16 mouse cellular contexts compared by ENCODE assay signal in genomic region chr15:40037266-40037665, GRCm38 (mm10).
A peak's percentile ranks its signal among the peaks of the same experiment; 100 is the strongest.
DNase-seq lines count a peak whose midpoint lies in the region; ATAC-seq and TF ChIP-seq lines count a peak whose summit lies in the region.
"Had no signal": no experiment of that assay in that cellular context is flagged by ENCODE, and none has a peak within 500 bp of the region (broad histone marks: within the 10 kb centered on the region; RNA-seq: fewer than 3 reads in every experiment).

No protein-coding gene starts in this region.

- ATAC-seq in heart, embryonic 12.5 days (ENCODE audit: insufficient number of reproducible peaks, low FRiP score): no peak
- ATAC-seq: lung, postnatal 0 days; midbrain, embryonic 15.5 days had no signal

- TF ChIP-seq EP300 in MEL (IDR thresholded peaks at IDR 0.05; ENCODE audit: low read depth in 1 of 2, low read length in 2 of 2): no peak

- DNase-seq in heart, adult 18-20 months: no peak
- DNase-seq in MEL (ENCODE audit: low read depth, low spot score): peak; percentile 59
- peak; percentile 58 to 71 for DNase-seq in frontal cortex, postnatal 36 days (ENCODE audit: low spot score in 2 of 2)
- peak; percentile 68 to 69 for DNase-seq in right cerebral cortex, adult 2 months (ENCODE audit: low spot score in 2 of 2)
- DNase-seq in forebrain, embryonic 10.5 days (ENCODE audit: extremely low spot score, low spot score): no peak
- DNase-seq in lung, adult 2 months: no peak
- no peak for DNase-seq in gastrocnemius, postnatal 14 days
- DNase-seq: cerebellum, adult 18-20 months; gastrocnemius, adult 2 months; kidney, adult 9 months; thymus, postnatal 25 days had no signal

- H3K4me1 ChIP-seq in heart, embryonic 12.5 days (replicated peaks): peaks cover 21% of the 10 kb centered on the region
- H3K4me1 ChIP-seq in MEL (ENCODE audit: control insufficient read depth in 1 of 2, insufficient read depth in 2 of 2, low read length in 2 of 2): 0 out of 4 replicates have a peak, but pooled peaks cover 0 to 1% of the 10 kb centered on the region in 2 experiments
- H3K4me1 ChIP-seq in forebrain, embryonic 10.5 days: no peaks in the 10 kb centered on the region
- H3K4me1 ChIP-seq in lung, adult 2 months (ENCODE audit: control insufficient read depth, insufficient read depth, low read length): no peaks in the 10 kb centered on the region
- H3K4me1 ChIP-seq: embryonic facial prominence, embryonic 12.5 days; midbrain, embryonic 15.5 days had no signal

- intact Hi-C loops in gastrocnemius, postnatal 14 days (cut with DNase I; ENCODE audit: low total_unique reads): no loop called here

- no peak for TF ChIP-seq POLR2A in MEL (IDR thresholded peaks at IDR 0.05; ENCODE audit: control insufficient read depth in 1 of 2, insufficient read depth in 1 of 2, low read depth in 1 of 2, low read length in 2 of 2, poor library complexity in 1 of 2)
- TF ChIP-seq POLR2A in lung, adult 2 months (IDR thresholded peaks at IDR 0.05; ENCODE audit: borderline replicate concordance, extremely low read depth, low read depth, low read length): no peak

- H3K9ac ChIP-seq in heart, embryonic 12.5 days: no peak overlapping the region
- H3K9ac ChIP-seq in MEL (ENCODE audit: control insufficient read depth, low read depth, low read length, poor library complexity, severe bottlenecking): no peak overlapping the region
- H3K9ac ChIP-seq: embryonic facial prominence, embryonic 12.5 days; midbrain, embryonic 15.5 days had no signal

- no peaks in the 10 kb centered on the region for H3K79me2 ChIP-seq in MEL (ENCODE audit: control insufficient read depth, insufficient read depth, low read length, poor library complexity)

- no peak overlapping the region for H3K27ac ChIP-seq in heart, embryonic 12.5 days (ENCODE audit: poor library complexity, severe bottlenecking)
- H3K27ac ChIP-seq in MEL (ENCODE audit: control insufficient read depth, low read depth, low read length): no peak overlapping the region
- no peak overlapping the region for H3K27ac ChIP-seq in forebrain, embryonic 10.5 days
- H3K27ac ChIP-seq: embryonic facial prominence, embryonic 12.5 days; gastrocnemius, adult 2 months; midbrain, embryonic 15.5 days had no signal

- no peak overlapping the region for H3K4me3 ChIP-seq in heart, embryonic 12.5 days
- no peak overlapping the region; a peak in 1 of 4 replicates for H3K4me3 ChIP-seq in MEL (ENCODE audit: control insufficient read depth in 1 of 2, insufficient read depth in 1 of 2, low read depth in 2 of 2, low read length in 2 of 2)
- H3K4me3 ChIP-seq in forebrain, embryonic 10.5 days: no peak overlapping the region
- H3K4me3 ChIP-seq in lung, adult 2 months (replicated peaks; ENCODE audit: extremely low read depth, low read depth, low read length): no peak overlapping the region
- H3K4me3 ChIP-seq: embryonic facial prominence, embryonic 12.5 days; gastrocnemius, adult 2 months; midbrain, embryonic 15.5 days had no signal

- WGBS in heart, embryonic 12.5 days: 15% methylated on average over 7 of the region's 7 CpGs
- 79% methylated on average over 7 of the region's 7 CpGs for WGBS in forebrain, embryonic 10.5 days
- WGBS in lung, adult 2 months: 49% methylated on average over 7 of the region's 7 CpGs

- H3K27me3 ChIP-seq in heart, embryonic 12.5 days (replicated peaks): no peaks in the 10 kb centered on the region
- no peaks in the 10 kb centered on the region; a peak in 1 of 4 replicates for H3K27me3 ChIP-seq in MEL (ENCODE audit: control insufficient read depth in 1 of 2, insufficient read depth in 2 of 2, low read length in 2 of 2)
- H3K27me3 ChIP-seq in forebrain, embryonic 10.5 days (ENCODE audit: poor library complexity, severe bottlenecking): no peaks in the 10 kb centered on the region
- H3K27me3 ChIP-seq: embryonic facial prominence, embryonic 12.5 days; midbrain, embryonic 15.5 days had no signal

- no peak for TF ChIP-seq RAD21 in MEL (IDR thresholded peaks at IDR 0.05; ENCODE audit: low read depth, low read length)

- H3K36me3 ChIP-seq in heart, embryonic 12.5 days: no peaks in the 10 kb centered on the region
- H3K36me3 ChIP-seq in MEL (ENCODE audit: control insufficient read depth in 1 of 2, insufficient read depth in 2 of 2, low read length in 2 of 2): no peaks in the 10 kb centered on the region
- no peaks in the 10 kb centered on the region for H3K36me3 ChIP-seq in forebrain, embryonic 10.5 days (replicated peaks)
- H3K36me3 ChIP-seq: embryonic facial prominence, embryonic 12.5 days; midbrain, embryonic 15.5 days had no signal

- TF ChIP-seq CTCF in MEL (IDR thresholded peaks at IDR 0.05 in 2 of 3, conservative IDR thresholded peaks at IDR 0.05 in 1 of 3; ENCODE audit: control insufficient read depth in 1 of 3, insufficient read depth in 1 of 3, low read depth in 2 of 3, low read length in 3 of 3, poor library complexity in 1 of 3, severe bottlenecking in 1 of 3): no peak
- TF ChIP-seq CTCF in lung, adult 2 months (IDR thresholded peaks at IDR 0.05; ENCODE audit: insufficient read depth, low read length): no peak

- peak overlapping the region; percentile 40 for H3K4me2 ChIP-seq in heart, embryonic 12.5 days
- H3K4me2 ChIP-seq: embryonic facial prominence, embryonic 12.5 days; liver, embryonic 11.5 days; midbrain, embryonic 15.5 days had no signal

- no peaks in the 10 kb centered on the region for H3K9me3 ChIP-seq in heart, embryonic 12.5 days (replicated peaks)
- no peaks in the 10 kb centered on the region for H3K9me3 ChIP-seq in MEL (replicated peaks; ENCODE audit: insufficient read depth, low read length)
- no peaks in the 10 kb centered on the region for H3K9me3 ChIP-seq in forebrain, embryonic 10.5 days
- H3K9me3 ChIP-seq: embryonic facial prominence, embryonic 12.5 days; midbrain, embryonic 15.5 days had no signal

TF ChIP-seq in MEL, 35 proteins besides CTCF, POLR2A, EP300 and RAD21:
- peak; percentile 38; the same call in 1 of the 2 replicates for TF ChIP-seq MAX (IDR thresholded peaks at IDR 0.05; ENCODE audit: low read length)
- TF ChIP-seq TAL1 (IDR thresholded peaks at IDR 0.05; ENCODE audit: low read length): no peak
- no peak for TF ChIP-seq MXI1 (IDR thresholded peaks at IDR 0.05; ENCODE audit: low read depth, low read length)
TF ChIP-seq in MEL: peak in this region for 1.

Comparison
In these comparisons a context has a peak if more than half of its experiments do, and no peak if none do; other contexts are left out.
1. DNase-seq: peak in MEL (single experiment), frontal cortex, postnatal 36 days (2 of 2) and right cerebral cortex, adult 2 months (2 of 2); none in heart, adult 18-20 months (0 of 2), forebrain, embryonic 10.5 days (single experiment), lung, adult 2 months (single experiment) and gastrocnemius, postnatal 14 days (single experiment).